Mouse (Mus musculus): ENCODE measurements around the gene Dlx1. TPM values are rescaled to one million over a fixed set of nuclear protein-coding genes. Genes with fewer than 3 reads are reported as not detected.

The Dlx1 gene
- total RNA-seq (2021) = 10 to 100 TPM; 22.7 to 28.3 TPM

- intact Hi-C loops (cut with DNase I) = no loop called here
- DNase-seq (ENCODE audit: extremely low spot score in 1 of 2, low spot score in 2 of 2) = no peak
These were observed at the start of gene Dlx1 for GRCm38 (mm10) chr2:71528014-71528713. Gene Dlx1 (plus strand): TSS chr2:71528113.

- intact Hi-C loops (cut with DNase I) = no loop called here
- no peak for DNase-seq (ENCODE audit: extremely low spot score in 1 of 2, low spot score in 2 of 2)
These were observed 48.0 kb upstream of the Dlx1 start for GRCm38 (mm10) chr2:71479917-71480316.

GRCm38 (mm10) chr2:71481825-71482224 is 46.1 kb upstream of the Dlx1 start:
- no peak for DNase-seq (ENCODE audit: extremely low spot score in 1 of 2, low spot score in 2 of 2)
- intact Hi-C loops (cut with DNase I) = no loop called here

- intact Hi-C loops (cut with DNase I) = no loop called here
- DNase-seq (ENCODE audit: extremely low spot score in 1 of 2, low spot score in 2 of 2) = no peak
These were observed 44.7 kb upstream of the Dlx1 start for GRCm38 (mm10) chr2:71483046-71483716.

- intact Hi-C loops (cut with DNase I) = no loop called here
- no peak for DNase-seq (ENCODE audit: extremely low spot score in 1 of 2, low spot score in 2 of 2)
These were observed 44.2 kb upstream of the Dlx1 start for GRCm38 (mm10) chr2:71483717-71484066.

GRCm38 (mm10) chr2:71491295-71491694 is 36.6 kb upstream of the Dlx1 start:
- intact Hi-C loops (cut with DNase I) = no loop called here
- no peak for DNase-seq (ENCODE audit: extremely low spot score in 1 of 2, low spot score in 2 of 2)

- no peak for DNase-seq (ENCODE audit: extremely low spot score in 1 of 2, low spot score in 2 of 2)
- intact Hi-C loops (cut with DNase I) = no loop called here
These were observed 34.7 kb upstream of the Dlx1 start for GRCm38 (mm10) chr2:71493161-71493683.

- no peak for DNase-seq (ENCODE audit: extremely low spot score in 1 of 2, low spot score in 2 of 2)
- intact Hi-C loops (cut with DNase I) = no loop called here
These were observed 33.4 kb upstream of the Dlx1 start for GRCm38 (mm10) chr2:71494503-71494902.

- intact Hi-C loops (cut with DNase I) = no loop called here
- no peak for DNase-seq (ENCODE audit: extremely low spot score in 1 of 2, low spot score in 2 of 2)
These were observed 32.9 kb upstream of the Dlx1 start for GRCm38 (mm10) chr2:71494971-71495370.

GRCm38 (mm10) chr2:71497175-71497574 is 30.7 kb upstream of the Dlx1 start:
- no peak for DNase-seq (ENCODE audit: extremely low spot score in 1 of 2, low spot score in 2 of 2)
- intact Hi-C loops (cut with DNase I) = no loop called here

GRCm38 (mm10) chr2:71499276-71500230 is 28.4 kb upstream of the Dlx1 start:
- intact Hi-C loops (cut with DNase I) = no loop called here
- DNase-seq (ENCODE audit: extremely low spot score in 1 of 2, low spot score in 2 of 2) = no peak

GRCm38 (mm10) chr2:71504852-71505251 is 23.1 kb upstream of the Dlx1 start:
- DNase-seq (ENCODE audit: extremely low spot score in 1 of 2, low spot score in 2 of 2) = no peak
- intact Hi-C loops (cut with DNase I) = no loop called here

- intact Hi-C loops (cut with DNase I) = no loop called here
- DNase-seq (ENCODE audit: extremely low spot score in 1 of 2, low spot score in 2 of 2) = no peak
These were observed 16.7 kb upstream of the Dlx1 start for GRCm38 (mm10) chr2:71511209-71511608.

GRCm38 (mm10) chr2:71512326-71512725 is 15.6 kb upstream of the Dlx1 start:
- no peak for DNase-seq (ENCODE audit: extremely low spot score in 1 of 2, low spot score in 2 of 2)
- intact Hi-C loops (cut with DNase I) = no loop called here

- intact Hi-C loops (cut with DNase I) = no loop called here
- no peak for DNase-seq (ENCODE audit: extremely low spot score in 1 of 2, low spot score in 2 of 2)
These were observed 10.9 kb upstream of the Dlx1 start for GRCm38 (mm10) chr2:71516995-71517394.

- intact Hi-C loops (cut with DNase I) = no loop called here
- no peak for DNase-seq (ENCODE audit: extremely low spot score in 1 of 2, low spot score in 2 of 2)
These were observed 10.3 kb upstream of the Dlx1 start for GRCm38 (mm10) chr2:71517466-71518099.

- intact Hi-C loops (cut with DNase I) = no loop called here
- DNase-seq (ENCODE audit: extremely low spot score in 1 of 2, low spot score in 2 of 2) = no peak
These were observed 5.0 kb upstream of the Dlx1 start for GRCm38 (mm10) chr2:71522871-71523270.

GRCm38 (mm10) chr2:71523431-71523830 is 4.5 kb upstream of the Dlx1 start:
- intact Hi-C loops (cut with DNase I) = no loop called here
- no peak for DNase-seq (ENCODE audit: extremely low spot score in 1 of 2, low spot score in 2 of 2)

- intact Hi-C loops (cut with DNase I) = no loop called here
- no peak for DNase-seq (ENCODE audit: extremely low spot score in 1 of 2, low spot score in 2 of 2)
These were observed 3.1 kb upstream of the Dlx1 start for GRCm38 (mm10) chr2:71524763-71525162.

Measured in left cerebral cortex, postnatal 10 days (tissue).